Mouse (Mus musculus) lung, postnatal 36 days (tissue): ENCODE results near the gene Prph2.

Source experiments
- DNase-seq: peaks from one replicate; pipeline ENCODE4 v3.0.0; 2022; ENCODE audit warnings: mixed read lengths

The Prph2 gene

GRCm38 (mm10) chr17:46966892-46967291 is 56.6 kb downstream of the Prph2 start:
- no peak for DNase-seq

GRCm38 (mm10) chr17:46972603-46973002 is 62.3 kb downstream of the Prph2 start:
- DNase-seq: no peak
